Mouse (Mus musculus) thymus, postnatal 25 days (tissue): ENCODE measurements around the gene Tbl2.
A peak's percentile ranks its signal among the peaks of the same experiment; 100 is the strongest.

Source experiments
- DNase-seq: peaks from one replicate; pipeline ENCODE4 v3.0.0; 2022

The Tbl2 gene

GRCm38 (mm10) chr5:135187349-135188213 lies 38.1 kb downstream of the Tbl2 start:
- no peak for DNase-seq

- no peak for DNase-seq
Measured at GRCm38 (mm10) chr5:135188214-135188554, 38.7 kb downstream of the Tbl2 start.

GRCm38 (mm10) chr5:135189281-135190022 lies 40.0 kb downstream of the Tbl2 start:
- no peak for DNase-seq

- DNase-seq = peak; percentile 72
Measured at GRCm38 (mm10) chr5:135191620-135192019, 42.2 kb downstream of the Tbl2 start.

- no peak for DNase-seq
Measured at GRCm38 (mm10) chr5:135192431-135192830, 43.0 kb downstream of the Tbl2 start.

GRCm38 (mm10) chr5:135196367-135196766 lies 46.9 kb downstream of the Tbl2 start:
- DNase-seq = no peak

GRCm38 (mm10) chr5:135202763-135203162 lies 53.3 kb downstream of the Tbl2 start:
- no peak for DNase-seq

GRCm38 (mm10) chr5:135208197-135208596 lies 58.7 kb downstream of the Tbl2 start:
- DNase-seq = peak; percentile 15
